In the genomic region with DNA sequence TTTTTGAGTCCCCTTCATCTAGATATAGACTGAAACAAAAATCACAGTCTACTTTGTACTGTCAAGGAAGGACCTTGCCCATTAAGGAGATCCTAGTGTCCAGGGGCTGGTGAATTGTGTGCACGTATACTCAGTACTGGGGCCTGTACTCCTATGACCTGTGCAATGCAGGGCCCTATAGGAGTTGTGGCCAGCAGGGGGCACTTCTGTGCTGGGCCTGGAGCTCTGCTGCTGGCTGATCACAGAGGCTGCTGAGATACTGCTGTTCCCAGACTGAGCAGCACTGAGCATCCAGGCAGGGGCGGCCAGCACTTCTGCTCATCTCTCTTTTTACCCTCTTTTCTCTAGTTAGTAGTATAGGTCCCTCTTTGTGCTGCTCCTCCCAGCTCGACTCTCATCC, we compare ENCODE assay signal across 8 mouse cellular contexts. TPM values are rescaled to one million over a fixed set of nuclear protein-coding genes. Genes with fewer than 3 reads are reported as not detected.
DNase-seq lines count a peak whose midpoint lies in the region; ATAC-seq and TF ChIP-seq lines count a peak whose summit lies in the region.

No protein-coding gene starts in this region.

- intact Hi-C loops in heart, postnatal 25 days (cut with DNase I): loop anchor here (1.0 to 2.0 kb wide), 2 partner anchors 79 to 194 kb away; no protein-coding TSS in a partner anchor

- no peaks in the 10 kb centered on the region for H3K27me3 ChIP-seq in forebrain, embryonic 16.5 days (replicated peaks; ENCODE audit: control insufficient read depth, insufficient read depth, low read length)
- no peaks in the 10 kb centered on the region for H3K27me3 ChIP-seq in liver, postnatal 0 days (ENCODE audit: insufficient read depth, low read length)
- H3K27me3 ChIP-seq in thymus, adult 2 months (ENCODE audit: control insufficient read depth, insufficient read depth, low read length): no peaks in the 10 kb centered on the region

- no peaks in the 10 kb centered on the region for H3K36me3 ChIP-seq in forebrain, embryonic 16.5 days (ENCODE audit: control insufficient read depth, insufficient read depth)
- no peaks in the 10 kb centered on the region for H3K36me3 ChIP-seq in liver, postnatal 0 days (replicated peaks; ENCODE audit: insufficient read depth, low read length)
- no peaks in the 10 kb centered on the region for H3K36me3 ChIP-seq in thymus, adult 2 months (ENCODE audit: control insufficient read depth, insufficient read depth, low read length)

- H3K4me1 ChIP-seq in forebrain, embryonic 16.5 days (replicated peaks; ENCODE audit: control insufficient read depth, insufficient read depth, low read length): 0 out of 2 replicates have a peak, but pooled peaks cover 4% of the 10 kb centered on the region
- H3K4me1 ChIP-seq in liver, postnatal 0 days (ENCODE audit: insufficient read depth): peaks cover 11% of the 10 kb centered on the region
- no peaks in the 10 kb centered on the region for H3K4me1 ChIP-seq in thymus, adult 2 months (replicated peaks; ENCODE audit: control insufficient read depth, insufficient read depth, low read length)

- no peak for TF ChIP-seq POLR2A in thymus, adult 2 months (IDR thresholded peaks at IDR 0.05; ENCODE audit: control insufficient read depth, extremely low read depth, insufficient read depth, low read length, poor library complexity)

- no peak for TF ChIP-seq EP300 in liver, postnatal 0 days (IDR thresholded peaks at IDR 0.05; ENCODE audit: low read depth)

- no peaks in the 10 kb centered on the region for H3K9me3 ChIP-seq in forebrain, embryonic 16.5 days (ENCODE audit: control insufficient read depth, low read length)
- H3K9me3 ChIP-seq in liver, postnatal 0 days (ENCODE audit: low read length): no peaks in the 10 kb centered on the region

- H3K9ac ChIP-seq in forebrain, embryonic 16.5 days (replicated peaks; ENCODE audit: low read depth, low read length): no peak overlapping the region
- H3K9ac ChIP-seq in liver, postnatal 0 days (replicated peaks): no peak overlapping the region

- peak; percentile 67 for DNase-seq in CD4-positive helper T cell, adult 2 months (ENCODE audit: low read depth, low spot score)
- DNase-seq in heart, postnatal 25 days (ENCODE audit: low spot score): peak; percentile 60
- DNase-seq in layer of hippocampus, adult 18-20 months (ENCODE audit: low spot score in 2 of 2): peak; percentile 84 to 96
- peak; percentile 82 for DNase-seq in liver, postnatal 0 days
- peak; percentile 61 for DNase-seq in ovary, postnatal 10 days (ENCODE audit: low spot score)
- DNase-seq in thymus, adult 2 months: peak; percentile 88

- peak; percentile 59 for ATAC-seq in cerebellum, adult (ENCODE audit: insufficient number of reproducible peaks, low FRiP score, low TSS enrichment)
- peak; percentile 90 for ATAC-seq in forebrain, embryonic 16.5 days
- ATAC-seq in liver, postnatal 0 days: peak; percentile 46

- WGBS in forebrain, embryonic 16.5 days: 21% methylated on average over 3 of the region's 3 CpGs
- 12% methylated on average over 3 of the region's 3 CpGs for WGBS in liver, postnatal 0 days (ENCODE audit: insufficient replicate concordance)
- WGBS in thymus, adult 2 months: 52% methylated on average over 3 of the region's 3 CpGs

- peak; percentile 88 for TF ChIP-seq CTCF in liver, postnatal 0 days (IDR thresholded peaks at IDR 0.05; ENCODE audit: low read depth)
- TF ChIP-seq CTCF in thymus, adult 2 months (IDR thresholded peaks at IDR 0.05; ENCODE audit: borderline replicate concordance, control insufficient read depth, extremely low read depth, insufficient read depth, low read length, poor library complexity): peak; percentile 92

- no peak overlapping the region for H3K4me3 ChIP-seq in forebrain, embryonic 16.5 days (replicated peaks; ENCODE audit: low read length)
- H3K4me3 ChIP-seq in liver, postnatal 0 days (ENCODE audit: low read depth, low read length): no peak overlapping the region
- no peak overlapping the region for H3K4me3 ChIP-seq in thymus, adult 2 months (ENCODE audit: control insufficient read depth, insufficient read depth, low read length)

- H3K4me2 ChIP-seq in forebrain, embryonic 16.5 days (ENCODE audit: low read length): no peak overlapping the region
- no peak overlapping the region for H3K4me2 ChIP-seq in liver, postnatal 0 days (ENCODE audit: low read depth, low read length)

- no peak overlapping the region for H3K27ac ChIP-seq in forebrain, embryonic 16.5 days (ENCODE audit: low read length)
- peak overlapping the region; percentile 96; the same call in 1 of the 2 replicates for H3K27ac ChIP-seq in liver, postnatal 0 days (ENCODE audit: low read depth)
- no peak overlapping the region for H3K27ac ChIP-seq in thymus, adult 2 months (ENCODE audit: control insufficient read depth, insufficient read depth, low read length)

RNA-seq across cellular contexts. Expression of a gene that starts 15.7 kb away (rescaled TPM):
- 6.1 and 7.1 TPM in 2 replicates for polyA plus RNA-seq in forebrain, embryonic 16.5 days (2015; fragmentation: Nextera tagmentation; extraction: Ambion mirVana)
- under 1 TPM; 0.25 to 0.39 TPM for total RNA-seq in heart, postnatal 25 days (2021)
- 10 to 100 TPM; 31.7 to 34.6 TPM for total RNA-seq in layer of hippocampus, adult 18-20 months (2021)
- polyA plus RNA-seq in liver, postnatal 0 days (2015; fragmentation: Nextera tagmentation; extraction: Ambion mirVana): 0.31 and 0.47 TPM in 2 replicates
- 14.0 and 17.5 TPM in 2 replicates for polyA plus RNA-seq in thymus, adult 2 months (2012; rRNA removed)

RNA-seq across cellular contexts. Expression of a gene that starts 28.5 kb away (rescaled TPM):
- polyA plus RNA-seq in forebrain, embryonic 16.5 days (2015; fragmentation: Nextera tagmentation; extraction: Ambion mirVana): not detected in 2 replicates
- total RNA-seq in heart, postnatal 25 days (2021): not detected
- under 1 TPM; 0.69 to 0.91 TPM for total RNA-seq in layer of hippocampus, adult 18-20 months (2021)
- polyA plus RNA-seq in liver, postnatal 0 days (2015; fragmentation: Nextera tagmentation; extraction: Ambion mirVana): 0.49 TPM in 1 of 2 replicates, not detected in the other
- polyA plus RNA-seq in thymus, adult 2 months (2012; rRNA removed): 0.61 and 0.81 TPM in 2 replicates

RNA-seq across cellular contexts. Expression of a gene that starts 33.7 kb away (rescaled TPM):
- polyA plus RNA-seq in forebrain, embryonic 16.5 days (2015; fragmentation: Nextera tagmentation; extraction: Ambion mirVana): 109 and 125 TPM in 2 replicates
- 10 to 100 TPM; 37.3 to 41.6 TPM for total RNA-seq in heart, postnatal 25 days (2021)
- total RNA-seq in layer of hippocampus, adult 18-20 months (2021): 10 to 100 TPM; 39.3 to 43.6 TPM
- 21.1 and 23.5 TPM in 2 replicates for polyA plus RNA-seq in liver, postnatal 0 days (2015; fragmentation: Nextera tagmentation; extraction: Ambion mirVana)
- polyA plus RNA-seq in thymus, adult 2 months (2012; rRNA removed): 58.9 and 63.9 TPM in 2 replicates

RNA-seq across cellular contexts. Expression of a gene that starts 35.7 kb away (rescaled TPM):
- 11.6 and 14.2 TPM in 2 replicates for polyA plus RNA-seq in forebrain, embryonic 16.5 days (2015; fragmentation: Nextera tagmentation; extraction: Ambion mirVana)
- total RNA-seq in heart, postnatal 25 days (2021): 10 to 100 TPM; 19.1 to 26.8 TPM
- 10 to 100 TPM; 13.2 to 13.7 TPM for total RNA-seq in layer of hippocampus, adult 18-20 months (2021)
- polyA plus RNA-seq in liver, postnatal 0 days (2015; fragmentation: Nextera tagmentation; extraction: Ambion mirVana): 1.1 and 1.2 TPM in 2 replicates
- polyA plus RNA-seq in thymus, adult 2 months (2012; rRNA removed): 16.1 and 16.5 TPM in 2 replicates
